Mouse (Mus musculus): ENCODE data around the gene Ltbr. TPM values are rescaled to one million over a fixed set of nuclear protein-coding genes. Genes with fewer than 3 reads are reported as not detected.
A peak's percentile ranks its signal among the peaks of the same experiment; 100 is the strongest.

Ltbr gene
- 37.8 and 40.4 TPM in 2 replicates for polyA plus RNA-seq (2016; fragmentation: Nextera tagmentation; extraction: Ambion mirVana)

- DNase-seq (ENCODE audit: low spot score), result peak; percentile 91
- Histone ChIP-seq H3K4me1 (peaks cover 42% of the 10 kb centered on the region), H3K27ac (peak within 1 kb of the TSS; percentile 98), H3K9me3 (no peaks in the 10 kb centered on the region), H3K27me3 (ENCODE audit: insufficient read depth, poor library complexity, severe bottlenecking) (peaks cover 15% of the 10 kb centered on the region), H3K36me3 (peaks cover 26% of the 10 kb centered on the region; the same call in 1 of the 2 replicates), H3K4me3 (peak within 1 kb of the TSS; percentile 78)
- under 1% methylated on average over 39 of the region's 46 CpGs for WGBS
These were observed at the start of gene Ltbr for GRCm38 (mm10) chr6:125313546-125314230. Gene Ltbr, minus strand, starts transcription at chr6:125313885.

GRCm38 (mm10) chr6:125363021-125363420 lies 49.3 kb upstream of the Ltbr start:
- Histone ChIP-seq H3K27me3 (ENCODE audit: insufficient read depth, poor library complexity, severe bottlenecking) (peaks cover 67% of the 10 kb centered on the region), H3K9me3 (no peaks in the 10 kb centered on the region), H3K4me1 (peaks cover 47% of the 10 kb centered on the region), H3K27ac (no peak overlapping the region), H3K4me3 (peak overlapping the region; percentile 13), H3K36me3 (peaks cover 43% of the 10 kb centered on the region)
- no peak for DNase-seq (ENCODE audit: low spot score)
- 16% methylated on average over 15 of the region's 15 CpGs for WGBS

- Histone ChIP-seq H3K36me3 (peaks cover 54% of the 10 kb centered on the region), H3K9me3 (no peaks in the 10 kb centered on the region)
- WGBS, result 37% methylated on average over 38 of the region's 38 CpGs
These were observed 48.0 kb upstream of the Ltbr start for GRCm38 (mm10) chr6:125361467-125362291.

GRCm38 (mm10) chr6:125360846-125361245 lies 47.2 kb upstream of the Ltbr start:
- Histone ChIP-seq H3K9me3 (no peaks in the 10 kb centered on the region), H3K4me1 (peaks cover 51% of the 10 kb centered on the region), H3K36me3 (peaks cover 54% of the 10 kb centered on the region), H3K27me3 (ENCODE audit: insufficient read depth, poor library complexity, severe bottlenecking) (peaks cover 61% of the 10 kb centered on the region), H3K27ac (no peak overlapping the region), H3K4me3 (no peak overlapping the region)
- WGBS, result 65% methylated on average over 9 of the region's 9 CpGs
- no peak for DNase-seq (ENCODE audit: low spot score)

More at GRCm38 (mm10) chr6:125361467-125362291, 48.0 kb upstream of the Ltbr start:
- DNase-seq (ENCODE audit: low spot score), result no peak
- peaks cover 44% of the 10 kb centered on the region for H3K4me1 ChIP-seq
- peaks cover 62% of the 10 kb centered on the region for H3K27me3 ChIP-seq (ENCODE audit: insufficient read depth, poor library complexity, severe bottlenecking)
- 0 out of 2 replicates have a peak overlapping the region, but pooled peaks have one; percentile 28 for H3K4me3 ChIP-seq
- H3K27ac ChIP-seq, result no peak overlapping the region

- Histone ChIP-seq H3K27ac (no peak overlapping the region), H3K4me3 (no peak overlapping the region), H3K4me1 (peaks cover 59% of the 10 kb centered on the region), H3K9me3 (no peaks in the 10 kb centered on the region), H3K36me3 (peaks cover 54% of the 10 kb centered on the region), H3K27me3 (ENCODE audit: insufficient read depth, poor library complexity, severe bottlenecking) (peaks cover 57% of the 10 kb centered on the region)
- no peak for DNase-seq (ENCODE audit: low spot score)
- 48% methylated on average over 9 of the region's 9 CpGs for WGBS
These were observed 46.3 kb upstream of the Ltbr start for GRCm38 (mm10) chr6:125359999-125360398.

- Histone ChIP-seq H3K27ac (no peak overlapping the region), H3K9me3 (no peaks in the 10 kb centered on the region), H3K36me3 (peaks cover 52% of the 10 kb centered on the region), H3K27me3 (ENCODE audit: insufficient read depth, poor library complexity, severe bottlenecking) (peaks cover 41% of the 10 kb centered on the region), H3K4me3 (no peak overlapping the region), H3K4me1 (peaks cover 58% of the 10 kb centered on the region)
- DNase-seq (ENCODE audit: low spot score), result no peak
- 87% methylated on average over 15 of the region's 15 CpGs for WGBS
These were observed 43.6 kb upstream of the Ltbr start for GRCm38 (mm10) chr6:125357334-125357733.

- no peak for DNase-seq (ENCODE audit: low spot score)
- Histone ChIP-seq H3K4me1 (peaks cover 62% of the 10 kb centered on the region), H3K9me3 (no peaks in the 10 kb centered on the region), H3K27ac (no peak overlapping the region), H3K27me3 (ENCODE audit: insufficient read depth, poor library complexity, severe bottlenecking) (peaks cover 39% of the 10 kb centered on the region), H3K36me3 (peaks cover 41% of the 10 kb centered on the region), H3K4me3 (no peak overlapping the region)
- 22% methylated on average over 8 of the region's 8 CpGs for WGBS
These were observed 42.6 kb upstream of the Ltbr start for GRCm38 (mm10) chr6:125356264-125356663.

GRCm38 (mm10) chr6:125355197-125355741 lies 41.6 kb upstream of the Ltbr start:
- H3K4me3 ChIP-seq, result peak overlapping the region; percentile 16
- DNase-seq (ENCODE audit: low spot score), result no peak
- WGBS, result 3% methylated on average over 10 of the region's 10 CpGs
- H3K9me3 ChIP-seq, result no peaks in the 10 kb centered on the region
- H3K4me1 ChIP-seq, result peaks cover 66% of the 10 kb centered on the region
- peaks cover 29% of the 10 kb centered on the region for H3K27me3 ChIP-seq (ENCODE audit: insufficient read depth, poor library complexity, severe bottlenecking)
- peaks cover 31% of the 10 kb centered on the region for H3K36me3 ChIP-seq
- H3K27ac ChIP-seq, result peak overlapping the region; percentile 7; the same call in 1 of the 2 replicates

- no peak for DNase-seq (ENCODE audit: low spot score)
These were observed 40.9 kb upstream of the Ltbr start for GRCm38 (mm10) chr6:125354352-125355151.

GRCm38 (mm10) chr6:125353655-125354054 lies 40.0 kb upstream of the Ltbr start:
- peaks cover 17% of the 10 kb centered on the region for H3K36me3 ChIP-seq
- no peak overlapping the region for H3K4me3 ChIP-seq
- DNase-seq (ENCODE audit: low spot score), result no peak
- H3K4me1 ChIP-seq, result peaks cover 73% of the 10 kb centered on the region
- peaks cover 25% of the 10 kb centered on the region for H3K27me3 ChIP-seq (ENCODE audit: insufficient read depth, poor library complexity, severe bottlenecking)
- H3K9me3 ChIP-seq, result no peaks in the 10 kb centered on the region
- peak overlapping the region; percentile 60 for H3K27ac ChIP-seq
- 71% methylated on average over 4 of the region's 4 CpGs for WGBS

More at GRCm38 (mm10) chr6:125354352-125355151, 40.9 kb upstream of the Ltbr start:
- peak overlapping the region; percentile 60 for H3K27ac ChIP-seq
- H3K4me1 ChIP-seq, result peaks cover 72% of the 10 kb centered on the region
- peak overlapping the region; percentile 16 for H3K4me3 ChIP-seq
- H3K36me3 ChIP-seq, result peaks cover 24% of the 10 kb centered on the region
- 5% methylated on average over 14 of the region's 14 CpGs for WGBS
- H3K9me3 ChIP-seq, result no peaks in the 10 kb centered on the region
- H3K27me3 ChIP-seq (ENCODE audit: insufficient read depth, poor library complexity, severe bottlenecking), result peaks cover 25% of the 10 kb centered on the region

GRCm38 (mm10) chr6:125353221-125353620 lies 39.5 kb upstream of the Ltbr start:
- Histone ChIP-seq H3K9me3 (no peaks in the 10 kb centered on the region), H3K4me1 (peaks cover 77% of the 10 kb centered on the region), H3K27me3 (ENCODE audit: insufficient read depth, poor library complexity, severe bottlenecking) (peaks cover 25% of the 10 kb centered on the region), H3K36me3 (peaks cover 13% of the 10 kb centered on the region), H3K27ac (0 out of 2 replicates have a peak overlapping the region, but pooled peaks have one; percentile 17), H3K4me3 (no peak overlapping the region; the same call in 1 of the 2 replicates)
- no peak for DNase-seq (ENCODE audit: low spot score)
- WGBS, result 68% methylated on average over 11 of the region's 11 CpGs

- H3K27ac ChIP-seq, result 0 out of 2 replicates have a peak overlapping the region, but pooled peaks have one; percentile 17
- H3K9me3 ChIP-seq, result no peaks in the 10 kb centered on the region
- H3K4me3 ChIP-seq, result no peak overlapping the region; the same call in 1 of the 2 replicates
- WGBS, result 52% methylated on average over 4 of the region's 4 CpGs
- H3K36me3 ChIP-seq, result peaks cover 9% of the 10 kb centered on the region
- no peak for DNase-seq (ENCODE audit: low spot score)
- peaks cover 21% of the 10 kb centered on the region for H3K27me3 ChIP-seq (ENCODE audit: insufficient read depth, poor library complexity, severe bottlenecking)
- peaks cover 79% of the 10 kb centered on the region for H3K4me1 ChIP-seq
These were observed 39.1 kb upstream of the Ltbr start for GRCm38 (mm10) chr6:125352811-125353210.

Data from heart, embryonic 10.5 days (tissue).